Mouse (Mus musculus): ENCODE data around the gene Dohh.

Dohh gene

GRCm38 (mm10) chr10:81406504-81407440 lies 22.5 kb downstream of the Dohh start:
- no peak for DNase-seq

- DNase-seq, result peak; percentile 55
Measured at GRCm38 (mm10) chr10:81407539-81408423, 23.6 kb downstream of the Dohh start.

- DNase-seq, result no peak
Measured at GRCm38 (mm10) chr10:81408424-81408729, 24.1 kb downstream of the Dohh start.

GRCm38 (mm10) chr10:81408871-81409291 lies 24.7 kb downstream of the Dohh start:
- peak; percentile 78 for DNase-seq

- DNase-seq, result no peak
Measured at GRCm38 (mm10) chr10:81409330-81409729, 25.1 kb downstream of the Dohh start.

GRCm38 (mm10) chr10:81410350-81410749 lies 26.1 kb downstream of the Dohh start:
- DNase-seq, result no peak

- DNase-seq, result no peak
Measured at GRCm38 (mm10) chr10:81410981-81411380, 26.8 kb downstream of the Dohh start.

GRCm38 (mm10) chr10:81411471-81412400 lies 27.5 kb downstream of the Dohh start:
- DNase-seq, result peak; percentile 71

- no peak for DNase-seq
Measured at GRCm38 (mm10) chr10:81412586-81413309, 28.5 kb downstream of the Dohh start.

GRCm38 (mm10) chr10:81413310-81414261 lies 29.4 kb downstream of the Dohh start:
- peak; percentile 88 for DNase-seq

GRCm38 (mm10) chr10:81414682-81415081 lies 30.5 kb downstream of the Dohh start:
- no peak for DNase-seq

- DNase-seq, result no peak
Measured at GRCm38 (mm10) chr10:81415146-81415545, 30.9 kb downstream of the Dohh start.

GRCm38 (mm10) chr10:81415549-81416310 lies 31.5 kb downstream of the Dohh start:
- DNase-seq, result no peak

GRCm38 (mm10) chr10:81416581-81417226 lies 32.5 kb downstream of the Dohh start:
- peak; percentile 85 for DNase-seq

- peak; percentile 5 for DNase-seq
Measured at GRCm38 (mm10) chr10:81417227-81418215, 33.3 kb downstream of the Dohh start.

- DNase-seq, result peak; percentile 5
Measured at GRCm38 (mm10) chr10:81418216-81419070, 34.2 kb downstream of the Dohh start.

All from right cerebral cortex, postnatal 14 days (tissue).